Mouse (Mus musculus): ENCODE data around the gene Myo1d. TPM values are rescaled to one million over a fixed set of nuclear protein-coding genes. Genes with fewer than 3 reads are reported as not detected.

The Myo1d gene
- polyA plus RNA-seq, 2 experiments = 3.3 to 7.5 TPM

- no peak for DNase-seq (ENCODE audit: low read depth in 3 of 3, low spot score in 3 of 3)
- WGBS (ENCODE audit: insufficient replicate concordance) = 58% methylated on average over 4 of the region's 4 CpGs
- Histone ChIP-seq H3K27me3 (ENCODE audit: control insufficient read depth, insufficient read depth, low read length) (no peaks in the 10 kb centered on the region), H3K4me1 (replicated peaks; ENCODE audit: control insufficient read depth in 2 of 2, insufficient read depth in 2 of 2, low read length in 1 of 2) (no peaks in the 10 kb centered on the region), H3K9me3 (ENCODE audit: control insufficient read depth, low read length) (no peaks in the 10 kb centered on the region), H3K36me3 (replicated peaks; ENCODE audit: control insufficient read depth, insufficient read depth, low read depth) (no peaks in the 10 kb centered on the region), H3K4me2 (ENCODE audit: low read depth) (no peak overlapping the region), H3K9ac (replicated peaks) (no peak overlapping the region), H3K4me3 (ENCODE audit: insufficient read depth in 1 of 2, low read depth in 2 of 2, low read length in 2 of 2) (no peak overlapping the region), H3K27ac (no peak overlapping the region)
- TF ChIP-seq CTCF (IDR thresholded peaks at IDR 0.05; ENCODE audit: low read depth) = no peak
- ATAC-seq (ENCODE audit: insufficient read depth) = no peak
These were observed 35.9 kb downstream of the Myo1d start for GRCm38 (mm10) chr11:80743823-80744410.

- H3K4me3 ChIP-seq (ENCODE audit: insufficient read depth in 1 of 2, low read depth in 2 of 2, low read length in 2 of 2) = no peak overlapping the region
- no peak for TF ChIP-seq CTCF (IDR thresholded peaks at IDR 0.05; ENCODE audit: low read depth)
- no peak for TF ChIP-seq EP300 (IDR thresholded peaks at IDR 0.05; ENCODE audit: low read depth)
- ATAC-seq (ENCODE audit: insufficient read depth) (no peak), DNase-seq (ENCODE audit: low read depth in 3 of 3, low spot score in 3 of 3) (no peak)
- WGBS (ENCODE audit: insufficient replicate concordance) = 94% methylated on average over 4 of the region's 4 CpGs
- no peak overlapping the region for H3K27ac ChIP-seq
- H3K36me3 ChIP-seq (replicated peaks; ENCODE audit: control insufficient read depth, insufficient read depth, low read depth) = no peaks in the 10 kb centered on the region
- no peaks in the 10 kb centered on the region for H3K9me3 ChIP-seq (ENCODE audit: control insufficient read depth, low read length)
- H3K4me1 ChIP-seq (replicated peaks; ENCODE audit: control insufficient read depth in 2 of 2, insufficient read depth in 2 of 2, low read length in 1 of 2) = no peaks in the 10 kb centered on the region
- no peak overlapping the region for H3K4me2 ChIP-seq (ENCODE audit: low read depth)
- no peaks in the 10 kb centered on the region for H3K27me3 ChIP-seq (ENCODE audit: control insufficient read depth, insufficient read depth, low read length)
- no peak overlapping the region for H3K9ac ChIP-seq (replicated peaks)
These were observed 37.4 kb downstream of the Myo1d start for GRCm38 (mm10) chr11:80742462-80742861.

GRCm38 (mm10) chr11:80734771-80735170 lies 45.1 kb downstream of the Myo1d start:
- H3K4me1 ChIP-seq (replicated peaks; ENCODE audit: control insufficient read depth in 2 of 2, insufficient read depth in 2 of 2, low read length in 1 of 2) = no peaks in the 10 kb centered on the region
- 69% methylated on average over 2 of the region's 2 CpGs for WGBS (ENCODE audit: insufficient replicate concordance)
- ATAC-seq (ENCODE audit: insufficient read depth) = no peak
- H3K36me3 ChIP-seq (replicated peaks; ENCODE audit: control insufficient read depth, insufficient read depth, low read depth) = no peaks in the 10 kb centered on the region
- no peak for DNase-seq (ENCODE audit: low read depth in 3 of 3, low spot score in 3 of 3)
- TF ChIP-seq CTCF (IDR thresholded peaks at IDR 0.05; ENCODE audit: low read depth) (no peak), EP300 (IDR thresholded peaks at IDR 0.05; ENCODE audit: low read depth) (no peak)
- no peak overlapping the region for H3K4me3 ChIP-seq (ENCODE audit: insufficient read depth in 1 of 2, low read depth in 2 of 2, low read length in 2 of 2)
- H3K27me3 ChIP-seq (ENCODE audit: control insufficient read depth, insufficient read depth, low read length) = no peaks in the 10 kb centered on the region
- H3K27ac ChIP-seq = no peak overlapping the region
- H3K9me3 ChIP-seq (ENCODE audit: control insufficient read depth, low read length) = no peaks in the 10 kb centered on the region
- H3K4me2 ChIP-seq (ENCODE audit: low read depth) = no peak overlapping the region
- H3K9ac ChIP-seq (replicated peaks) = no peak overlapping the region

DNA sequence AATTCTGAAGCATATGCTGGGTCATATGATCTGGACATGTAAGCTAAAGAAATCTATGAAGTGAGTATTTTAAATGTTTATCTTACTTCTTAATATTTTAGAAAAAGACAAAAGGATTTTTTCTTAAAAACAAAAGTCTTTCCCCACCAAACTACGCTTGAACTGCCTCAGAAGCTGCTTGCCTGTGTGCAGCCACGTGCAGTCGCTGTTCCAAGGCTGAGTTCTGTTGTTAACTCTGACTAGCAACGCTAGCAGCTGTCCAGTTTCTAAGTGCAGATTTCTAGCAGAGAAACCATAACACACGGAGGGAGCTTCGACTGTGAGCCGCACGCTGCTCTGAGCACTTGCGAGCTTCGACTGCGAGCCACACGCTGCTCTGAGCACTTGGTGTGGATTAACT lies 55.1 kb downstream of the Myo1d start:
- Histone ChIP-seq H3K27me3 (ENCODE audit: control insufficient read depth, insufficient read depth, low read length) (no peaks in the 10 kb centered on the region), H3K36me3 (replicated peaks; ENCODE audit: control insufficient read depth, insufficient read depth, low read depth) (no peaks in the 10 kb centered on the region), H3K4me2 (ENCODE audit: low read depth) (no peak overlapping the region), H3K4me3 (ENCODE audit: insufficient read depth in 1 of 2, low read depth in 2 of 2, low read length in 2 of 2) (no peak overlapping the region), H3K9me3 (ENCODE audit: control insufficient read depth, low read length) (no peaks in the 10 kb centered on the region), H3K9ac (replicated peaks) (no peak overlapping the region), H3K27ac (no peak overlapping the region), H3K4me1 (replicated peaks; ENCODE audit: control insufficient read depth in 2 of 2, insufficient read depth in 2 of 2, low read length in 1 of 2) (no peaks in the 10 kb centered on the region)
- WGBS (ENCODE audit: insufficient replicate concordance) = 79% methylated on average over 12 of the region's 12 CpGs
- no peak for TF ChIP-seq CTCF (IDR thresholded peaks at IDR 0.05; ENCODE audit: low read depth)
- TF ChIP-seq EP300 (IDR thresholded peaks at IDR 0.05; ENCODE audit: low read depth) = no peak
- DNase-seq (ENCODE audit: low read depth in 3 of 3, low spot score in 3 of 3) (no peak), ATAC-seq (ENCODE audit: insufficient read depth) (no peak)

DNA sequence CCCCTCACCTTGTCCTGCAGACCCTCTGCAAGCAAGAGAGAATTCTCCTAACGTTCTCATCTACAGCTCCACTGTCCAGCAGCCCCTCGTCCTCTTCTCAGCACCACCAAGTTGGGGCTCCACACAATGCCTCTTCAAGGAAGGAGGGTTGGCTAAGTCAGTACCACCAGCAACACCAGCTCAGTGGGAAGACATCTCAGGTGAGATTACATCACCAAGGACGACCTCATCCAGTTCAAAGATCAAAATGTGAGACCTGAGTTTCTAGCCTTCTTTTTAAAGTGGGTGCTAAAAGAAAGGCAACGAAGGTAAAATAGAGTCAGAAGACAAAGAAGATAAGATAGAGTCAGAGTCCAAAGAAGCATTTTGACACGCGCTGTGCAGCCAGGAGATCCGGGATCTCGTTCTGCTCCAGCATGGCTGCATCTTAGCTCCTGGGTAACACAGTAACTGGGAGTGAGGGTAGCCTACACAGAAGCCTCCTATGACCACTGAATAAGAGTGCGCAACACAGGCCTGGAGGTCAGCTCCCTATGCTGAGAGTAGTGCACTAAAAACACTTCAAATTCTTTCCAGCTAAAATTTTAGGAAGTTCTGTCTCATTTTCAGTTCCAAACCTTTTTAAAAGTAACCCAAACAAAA lies 56.3 kb downstream of the Myo1d start:
- no peak for DNase-seq (ENCODE audit: low read depth in 3 of 3, low spot score in 3 of 3)
- 65% methylated on average over 9 of the region's 9 CpGs for WGBS (ENCODE audit: insufficient replicate concordance)
- Histone ChIP-seq H3K4me2 (ENCODE audit: low read depth) (no peak overlapping the region), H3K27me3 (ENCODE audit: control insufficient read depth, insufficient read depth, low read length) (no peaks in the 10 kb centered on the region), H3K27ac (no peak overlapping the region), H3K4me3 (ENCODE audit: insufficient read depth in 1 of 2, low read depth in 2 of 2, low read length in 2 of 2) (no peak overlapping the region), H3K9ac (replicated peaks) (no peak overlapping the region), H3K4me1 (replicated peaks; ENCODE audit: control insufficient read depth in 2 of 2, insufficient read depth in 2 of 2, low read length in 1 of 2) (no peaks in the 10 kb centered on the region), H3K9me3 (ENCODE audit: control insufficient read depth, low read length) (no peaks in the 10 kb centered on the region), H3K36me3 (replicated peaks; ENCODE audit: control insufficient read depth, insufficient read depth, low read depth) (no peaks in the 10 kb centered on the region)
- TF ChIP-seq EP300 (IDR thresholded peaks at IDR 0.05; ENCODE audit: low read depth) (no peak), CTCF (IDR thresholded peaks at IDR 0.05; ENCODE audit: low read depth) (no peak)
- ATAC-seq (ENCODE audit: insufficient read depth) = no peak

Data from liver, embryonic 14.5 days (tissue).